Mouse (Mus musculus) frontal cortex, postnatal 14 days (tissue): ENCODE measurements around the gene Zcchc4.

Source experiments
- DNase-seq, 2 experiments: peaks; one replicate each; pipeline ENCODE4 v3.0.0; 2022; ENCODE audit warnings: low spot score in 2 of 2

Zcchc4 gene

GRCm38 (mm10) chr5:52794109-52794508 lies 18.9 kb downstream of the Zcchc4 start:
- DNase-seq, result no peak

- DNase-seq, result no peak
Measured at GRCm38 (mm10) chr5:52799274-52799985, 24.2 kb downstream of the Zcchc4 start.

GRCm38 (mm10) chr5:52805801-52806200 lies 30.6 kb downstream of the Zcchc4 start:
- no peak for DNase-seq

GRCm38 (mm10) chr5:52806349-52806748 lies 31.1 kb downstream of the Zcchc4 start:
- no peak for DNase-seq

GRCm38 (mm10) chr5:52807030-52807429 lies 31.8 kb downstream of the Zcchc4 start:
- DNase-seq, result no peak

- DNase-seq, result no peak
Measured at GRCm38 (mm10) chr5:52810446-52810845, 35.2 kb downstream of the Zcchc4 start.

GRCm38 (mm10) chr5:52811056-52811455 lies 35.8 kb downstream of the Zcchc4 start:
- no peak for DNase-seq

GRCm38 (mm10) chr5:52812456-52812855 lies 37.2 kb downstream of the Zcchc4 start:
- DNase-seq, result no peak

- DNase-seq, result no peak
Measured at GRCm38 (mm10) chr5:52813312-52813711, 38.1 kb downstream of the Zcchc4 start.

GRCm38 (mm10) chr5:52818676-52819075 lies 43.5 kb downstream of the Zcchc4 start:
- DNase-seq, result no peak

- peak in 1 of 2 experiments; percentile 43 for DNase-seq
Measured at GRCm38 (mm10) chr5:52821691-52822090, 46.5 kb downstream of the Zcchc4 start.

- DNase-seq, result no peak
Measured at GRCm38 (mm10) chr5:52827923-52828322, 52.7 kb downstream of the Zcchc4 start.

- no peak for DNase-seq
Measured at GRCm38 (mm10) chr5:52833005-52833404, 57.8 kb downstream of the Zcchc4 start.

- DNase-seq, result peak; percentile 98 to 100
Measured at GRCm38 (mm10) chr5:52833761-52834274, 58.6 kb downstream of the Zcchc4 start, which contains the start of gene Anapc4. Gene Anapc4, plus strand, starts transcription at chr5:52834012.

- no peak for DNase-seq
Measured at GRCm38 (mm10) chr5:52834386-52834785, 59.2 kb downstream of the Zcchc4 start.

- DNase-seq, result no peak
Measured at GRCm38 (mm10) chr5:52844319-52844718, 69.1 kb downstream of the Zcchc4 start.

- DNase-seq, result no peak
Measured at GRCm38 (mm10) chr5:52855727-52856126, 80.5 kb downstream of the Zcchc4 start.

GRCm38 (mm10) chr5:52864446-52864845 lies 89.2 kb downstream of the Zcchc4 start:
- DNase-seq, result no peak

GRCm38 (mm10) chr5:52865825-52866224 lies 90.6 kb downstream of the Zcchc4 start:
- no peak for DNase-seq

GRCm38 (mm10) chr5:52866361-52867155 lies 91.3 kb downstream of the Zcchc4 start:
- DNase-seq, result no peak

GRCm38 (mm10) chr5:52868918-52869703 lies 93.9 kb downstream of the Zcchc4 start:
- no peak for DNase-seq

- DNase-seq, result no peak
Measured at GRCm38 (mm10) chr5:52871461-52871860, 96.3 kb downstream of the Zcchc4 start.
